ENCODE assay signal across 9 mouse cellular contexts in genomic region chr19:44756421-44757230, GRCm38 (mm10). TPM values are rescaled to one million over a fixed set of nuclear protein-coding genes. Genes with fewer than 3 reads are reported as not detected.
DNase-seq lines count a peak whose midpoint lies in the region; ATAC-seq lines count a peak whose summit lies in the region.
"Had no signal": no experiment of that assay in that cellular context is flagged by ENCODE, and none has a peak within 500 bp of the region (broad histone marks: within the 10 kb centered on the region; RNA-seq: fewer than 3 reads in every experiment).

No protein-coding gene starts in this region.

- no peaks in the 10 kb centered on the region for H3K9me3 ChIP-seq in intestine, embryonic 15.5 days

- H3K27ac ChIP-seq in intestine, embryonic 15.5 days, result no peak overlapping the region

- H3K27me3 ChIP-seq in intestine, embryonic 15.5 days (replicated peaks), result peaks cover 88% of the 10 kb centered on the region

- no peak for ATAC-seq in intestine, embryonic 15.5 days
- no peak for ATAC-seq in erythroblast, adult 5-6 weeks (replicated peaks; ENCODE audit: low FRiP score, poor library complexity, severe bottlenecking)

- whole genome bisulfite sequencing in intestine, embryonic 15.5 days, result under 1% methylated on average over 71 of the region's 71 CpGs

- DNase-seq in cerebellum, postnatal 14 days, result peak; percentile 34 to 42
- DNase-seq in cerebellum, adult 18-20 months, result no peak
- DNase-seq in embryo, embryonic 9.5 days (ENCODE audit: extremely low spot score), result peak; percentile 87
- peak; percentile 82 for DNase-seq in mesoderm, embryonic 11.5 days (ENCODE audit: low read depth, low spot score)
- no peak for DNase-seq in retina, embryonic 14.5 days (ENCODE audit: low spot score)
- DNase-seq in right cerebral cortex, adult 18-20 months, result no peak

- peak overlapping the region; percentile 66 for H3K4me2 ChIP-seq in intestine, embryonic 15.5 days (replicated peaks)

- H3K36me3 ChIP-seq in intestine, embryonic 15.5 days, result no peaks in the 10 kb centered on the region

- peak overlapping the region; percentile 32 for H3K4me3 ChIP-seq in intestine, embryonic 15.5 days (replicated peaks)

- no peak overlapping the region for H3K9ac ChIP-seq in intestine, embryonic 15.5 days

- peaks cover 30% of the 10 kb centered on the region for H3K4me1 ChIP-seq in intestine, embryonic 15.5 days (replicated peaks)

RNA-seq across cellular contexts. Expression of gene Pax2, which starts 0.8 kb away (rescaled TPM):
- polyA plus RNA-seq in intestine, embryonic 15.5 days (2015; fragmentation: Nextera tagmentation; extraction: Ambion mirVana), result 0.04 and 0.11 TPM in 2 replicates
- total RNA-seq in erythroblast, adult 5-6 weeks (2015; ENCODE audit: low replicate concordance), result not detected in 2 replicates
- not detected in 2 replicates for total RNA-seq in erythroblast, adult 5-6 weeks (2017; ENCODE audit: low replicate concordance)
- polyA plus RNA-seq: C2C12 had no signal

Comparison
In these comparisons a context has a peak if more than half of its experiments do, and no peak if none do; other contexts are left out.
1. DNase-seq: peak in cerebellum, postnatal 14 days (2 of 2), embryo, embryonic 9.5 days (single experiment) and mesoderm, embryonic 11.5 days (single experiment); none in cerebellum, adult 18-20 months (0 of 2), retina, embryonic 14.5 days (single experiment) and right cerebral cortex, adult 18-20 months (single experiment).